Mouse (Mus musculus): ENCODE measurements around the gene Rab21. TPM values are rescaled to one million over a fixed set of nuclear protein-coding genes. Genes with fewer than 3 reads are reported as not detected.

Gene Rab21
- polyA plus RNA-seq, 1 experiment from 2014 or later, result 4.3 TPM

GRCm38 (mm10) chr10:115262926-115263562 is 52.4 kb downstream of the Rab21 start:
- no peak for ATAC-seq (ENCODE audit: insufficient number of reproducible peaks, insufficient read depth, low FRiP score, low TSS enrichment, low read depth)
- Histone ChIP-seq H3K27me3 (no peaks in the 10 kb centered on the region), H3K27ac (no peak overlapping the region), H3K36me3 (no peaks in the 10 kb centered on the region), H3K4me3 (no peak overlapping the region), H3K9ac (no peak overlapping the region), H3K4me1 (no peaks in the 10 kb centered on the region), H3K9me3 (no peaks in the 10 kb centered on the region), H3K4me2 (no peak overlapping the region)
- WGBS, result 72% methylated on average over 5 of the region's 5 CpGs

- Histone ChIP-seq H3K9me3 (no peaks in the 10 kb centered on the region), H3K27me3 (no peaks in the 10 kb centered on the region), H3K4me1 (no peaks in the 10 kb centered on the region), H3K36me3 (no peaks in the 10 kb centered on the region), H3K9ac (no peak overlapping the region), H3K4me3 (no peak overlapping the region), H3K4me2 (no peak overlapping the region), H3K27ac (no peak overlapping the region)
- 84% methylated on average over 2 of the region's 2 CpGs for WGBS
- no peak for ATAC-seq (ENCODE audit: insufficient number of reproducible peaks, insufficient read depth, low FRiP score, low TSS enrichment, low read depth)
Measured at GRCm38 (mm10) chr10:115262261-115262660, 53.1 kb downstream of the Rab21 start.

- Histone ChIP-seq H3K36me3 (no peaks in the 10 kb centered on the region), H3K4me1 (no peaks in the 10 kb centered on the region), H3K27ac (no peak overlapping the region), H3K9ac (no peak overlapping the region), H3K4me2 (no peak overlapping the region), H3K9me3 (no peaks in the 10 kb centered on the region), H3K27me3 (no peaks in the 10 kb centered on the region), H3K4me3 (no peak overlapping the region)
- 86% methylated on average over 3 of the region's 3 CpGs for WGBS
- no peak for ATAC-seq (ENCODE audit: insufficient number of reproducible peaks, insufficient read depth, low FRiP score, low TSS enrichment, low read depth)
Measured at GRCm38 (mm10) chr10:115261428-115261827, 54.0 kb downstream of the Rab21 start.

- H3K4me3 ChIP-seq, result no peak overlapping the region
- no peak for ATAC-seq (ENCODE audit: insufficient number of reproducible peaks, insufficient read depth, low FRiP score, low TSS enrichment, low read depth)
- H3K9me3 ChIP-seq, result no peaks in the 10 kb centered on the region
- 0 out of 2 replicates have a peak, but pooled peaks cover 6% of the 10 kb centered on the region for H3K4me1 ChIP-seq
- no peak overlapping the region for H3K27ac ChIP-seq
- H3K9ac ChIP-seq, result no peak overlapping the region
- no peaks in the 10 kb centered on the region for H3K36me3 ChIP-seq
- no peak overlapping the region for H3K4me2 ChIP-seq
- H3K27me3 ChIP-seq, result no peaks in the 10 kb centered on the region
- WGBS, result 79% methylated on average over 5 of the region's 5 CpGs
Measured at GRCm38 (mm10) chr10:115256162-115256561, 59.2 kb downstream of the Rab21 start.

- 72% methylated on average over 3 of the region's 3 CpGs for WGBS
- H3K4me1 ChIP-seq, result peaks cover 23% of the 10 kb centered on the region
- ATAC-seq (ENCODE audit: insufficient number of reproducible peaks, insufficient read depth, low FRiP score, low TSS enrichment, low read depth), result no peak
- H3K4me2 ChIP-seq, result no peak overlapping the region
- no peak overlapping the region for H3K4me3 ChIP-seq
- no peaks in the 10 kb centered on the region for H3K27me3 ChIP-seq
- no peaks in the 10 kb centered on the region for H3K36me3 ChIP-seq
- no peak overlapping the region for H3K27ac ChIP-seq
- H3K9ac ChIP-seq, result no peak overlapping the region
- H3K9me3 ChIP-seq, result no peaks in the 10 kb centered on the region
Measured at GRCm38 (mm10) chr10:115253521-115253920, 61.9 kb downstream of the Rab21 start.

- H3K9ac ChIP-seq, result peak overlapping the region; percentile 65
- H3K36me3 ChIP-seq, result no peaks in the 10 kb centered on the region
- no peak for ATAC-seq (ENCODE audit: insufficient number of reproducible peaks, insufficient read depth, low FRiP score, low TSS enrichment, low read depth)
- peak overlapping the region; percentile 80 for H3K4me2 ChIP-seq
- H3K27ac ChIP-seq, result peak overlapping the region; percentile 80
- no peaks in the 10 kb centered on the region for H3K27me3 ChIP-seq
- no peaks in the 10 kb centered on the region for H3K9me3 ChIP-seq
- H3K4me3 ChIP-seq, result peak overlapping the region; percentile 96
- peaks cover 29% of the 10 kb centered on the region for H3K4me1 ChIP-seq
- WGBS, result 5% methylated on average over 10 of the region's 10 CpGs
Measured at GRCm38 (mm10) chr10:115252321-115252757, 63.1 kb downstream of the Rab21 start.

GRCm38 (mm10) chr10:115251088-115251934 is 64.1 kb downstream of the Rab21 start, which contains the start of gene Tbc1d15:
Gene Tbc1d15, minus strand, starts transcription at chr10:115251467.
- ATAC-seq (ENCODE audit: insufficient number of reproducible peaks, insufficient read depth, low FRiP score, low TSS enrichment, low read depth), result peak; percentile 97
- Histone ChIP-seq H3K27me3 (no peaks in the 10 kb centered on the region), H3K27ac (peak within 1 kb of the TSS; percentile 80), H3K9ac (peak within 1 kb of the TSS; percentile 90), H3K4me2 (peak within 1 kb of the TSS; percentile 80), H3K36me3 (no peaks in the 10 kb centered on the region), H3K4me3 (peak within 1 kb of the TSS; percentile 96), H3K4me1 (peaks cover 29% of the 10 kb centered on the region), H3K9me3 (no peaks in the 10 kb centered on the region)
- WGBS, result under 1% methylated on average over 66 of the region's 67 CpGs

GRCm38 (mm10) chr10:115250235-115251087 is 64.9 kb downstream of the Rab21 start:
- H3K9ac ChIP-seq, result peak overlapping the region; percentile 90
- no peaks in the 10 kb centered on the region for H3K9me3 ChIP-seq
- H3K36me3 ChIP-seq, result no peaks in the 10 kb centered on the region
- peak overlapping the region; percentile 80 for H3K4me2 ChIP-seq
- H3K4me1 ChIP-seq, result peaks cover 29% of the 10 kb centered on the region
- 24% methylated on average over 38 of the region's 38 CpGs for WGBS
- no peaks in the 10 kb centered on the region for H3K27me3 ChIP-seq
- no peak for ATAC-seq (ENCODE audit: insufficient number of reproducible peaks, insufficient read depth, low FRiP score, low TSS enrichment, low read depth)
- H3K27ac ChIP-seq, result peak overlapping the region; percentile 33; the same call in 1 of the 2 replicates
- H3K4me3 ChIP-seq, result peak overlapping the region; percentile 96

- Histone ChIP-seq H3K9ac (no peak overlapping the region), H3K36me3 (no peaks in the 10 kb centered on the region), H3K4me2 (no peak overlapping the region), H3K27ac (no peak overlapping the region), H3K4me3 (no peak overlapping the region), H3K4me1 (peaks cover 29% of the 10 kb centered on the region), H3K27me3 (no peaks in the 10 kb centered on the region), H3K9me3 (no peaks in the 10 kb centered on the region)
- ATAC-seq (ENCODE audit: insufficient number of reproducible peaks, insufficient read depth, low FRiP score, low TSS enrichment, low read depth), result no peak
- WGBS, result 57% methylated on average over 7 of the region's 7 CpGs
Measured at GRCm38 (mm10) chr10:115248041-115248440, 67.4 kb downstream of the Rab21 start.

GRCm38 (mm10) chr10:115245488-115245887 is 69.9 kb downstream of the Rab21 start:
- no peaks in the 10 kb centered on the region; the same call in 1 of the 2 replicates for H3K36me3 ChIP-seq
- no peak for ATAC-seq (ENCODE audit: insufficient number of reproducible peaks, insufficient read depth, low FRiP score, low TSS enrichment, low read depth)
- 95% methylated on average over 2 of the region's 2 CpGs for WGBS
- peaks cover 27% of the 10 kb centered on the region for H3K4me1 ChIP-seq
- H3K4me3 ChIP-seq, result no peak overlapping the region
- no peak overlapping the region for H3K27ac ChIP-seq
- no peak overlapping the region for H3K4me2 ChIP-seq
- H3K27me3 ChIP-seq, result no peaks in the 10 kb centered on the region
- H3K9me3 ChIP-seq, result no peaks in the 10 kb centered on the region
- H3K9ac ChIP-seq, result no peak overlapping the region

GRCm38 (mm10) chr10:115241082-115241595 is 74.3 kb downstream of the Rab21 start:
- no peak overlapping the region for H3K4me3 ChIP-seq
- no peak overlapping the region for H3K4me2 ChIP-seq
- H3K36me3 ChIP-seq, result peaks cover 32% of the 10 kb centered on the region
- H3K9ac ChIP-seq, result no peak overlapping the region
- 0 out of 2 replicates have a peak, but pooled peaks cover 4% of the 10 kb centered on the region for H3K4me1 ChIP-seq
- no peaks in the 10 kb centered on the region for H3K27me3 ChIP-seq
- no peak overlapping the region for H3K27ac ChIP-seq
- no peaks in the 10 kb centered on the region for H3K9me3 ChIP-seq
- 77% methylated on average over 8 of the region's 8 CpGs for WGBS
- ATAC-seq (ENCODE audit: insufficient number of reproducible peaks, insufficient read depth, low FRiP score, low TSS enrichment, low read depth), result no peak
